Mouse (Mus musculus) MEL (cell line): ENCODE results near the gene Acnat2. TPM values are rescaled to one million over a fixed set of nuclear protein-coding genes. Genes with fewer than 3 reads are reported as not detected.
"Not testable (repeated sequence)": the region's sequence is repeated elsewhere in the genome, so short reads cannot be mapped to it uniquely, and the experiment has no call there.

ENCODE experiments used
- DNase-seq: peaks from one replicate; pipeline ENCODE4 v3.0.0; 2011; ENCODE audit warnings: low read depth, low spot score
- H3K27ac ChIP-seq: 2 replicates; pipeline ENCODE4 v1.5.1; 2012; ENCODE audit warnings: low read depth, mild to moderate bottlenecking, control low read depth, low read length, moderate library complexity; ENCODE audit not compliant: control insufficient read depth
- H3K27me3 ChIP-seq, 2 experiments: fragments of 150-350 bp in 1 of 2; sonication (generic) in 1 of 2; 2 replicates each; pipeline ENCODE4 v1.6.1; 2012; ENCODE audit warnings: low read length in 2 of 2, mild to moderate bottlenecking in 2 of 2, improper control_type of control experiment in 1 of 2, moderate library complexity in 1 of 2; ENCODE audit not compliant: insufficient read depth in 2 of 2, control insufficient read depth in 1 of 2
- H3K36me3 ChIP-seq, 2 experiments: 2 replicates each; pipeline ENCODE4 v1.6.1; 2012 to 2014; ENCODE audit warnings: low read length in 2 of 2, improper control_type of control experiment in 1 of 2, inconsistent platforms in 1 of 2, mild to moderate bottlenecking in 1 of 2; ENCODE audit not compliant: insufficient read depth in 2 of 2, control insufficient read depth in 1 of 2
- H3K4me1 ChIP-seq, 2 experiments: fragments of 150-350 bp in 1 of 2; sonication (generic) in 1 of 2; 2 replicates each; pipeline ENCODE4 v1.6.1; 2012; ENCODE audit warnings: low read length in 2 of 2, improper control_type of control experiment in 1 of 2, mild to moderate bottlenecking in 1 of 2; ENCODE audit not compliant: insufficient read depth in 2 of 2, control insufficient read depth in 1 of 2
- H3K4me3 ChIP-seq, 2 experiments: fragments of 150-350 bp in 1 of 2; sonication (generic) in 1 of 2; 2 replicates each; pipeline ENCODE4 v1.5.1; 2012; ENCODE audit warnings: low read depth in 2 of 2, low read length in 2 of 2, mild to moderate bottlenecking in 2 of 2, moderate library complexity in 2 of 2, control low read depth in 1 of 2, improper control_type of control experiment in 1 of 2; ENCODE audit not compliant: control insufficient read depth in 1 of 2, insufficient read depth in 1 of 2
- H3K79me2 ChIP-seq: 2 replicates; pipeline ENCODE4 v1.6.1; 2012; ENCODE audit warnings: mild to moderate bottlenecking, low read length, moderate library complexity; ENCODE audit not compliant: control insufficient read depth, poor library complexity, insufficient read depth
- H3K9ac ChIP-seq: 2 replicates; pipeline ENCODE4 v1.6.1; 2012; ENCODE audit warnings: low read depth, mild to moderate bottlenecking, control low read depth, low read length, moderate library complexity; ENCODE audit not compliant: control insufficient read depth, poor library complexity, severe bottlenecking
- H3K9me3 ChIP-seq: fragments of 150-350 bp; sonication (generic); replicated peaks from 2 replicates; pipeline ENCODE4 v1.6.1; 2012; ENCODE audit warnings: mild to moderate bottlenecking, low read length, improper control_type of control experiment, moderate library complexity; ENCODE audit not compliant: insufficient read depth
- BHLHE40 ChIP-seq: IDR thresholded peaks from 2 replicates; pipeline ENCODE4 v1.6.1; 2012; ENCODE audit warnings: low read depth, mild to moderate bottlenecking, inconsistent platforms, low read length, improper control_type of control experiment, borderline replicate concordance
- CHD2 ChIP-seq: IDR thresholded peaks from 2 replicates; pipeline ENCODE4 v1.6.1; 2011; ENCODE audit warnings: low read length, improper control_type of control experiment
- E2F4 ChIP-seq: IDR thresholded peaks from 2 replicates; pipeline ENCODE4 v1.6.1; 2011; ENCODE audit warnings: low read depth, low read length, improper control_type of control experiment, borderline replicate concordance
- ELF1 ChIP-seq: IDR thresholded peaks from 2 replicates; pipeline ENCODE4 v1.6.1; 2014; ENCODE audit warnings: low read depth, mild to moderate bottlenecking, inconsistent platforms, low read length, improper control_type of control experiment, moderate library complexity
- EP300 ChIP-seq, 2 experiments: IDR thresholded peaks; 2 replicates each; pipeline ENCODE4 v1.6.1; 2011; ENCODE audit warnings: improper control_type of control experiment in 2 of 2, low read length in 2 of 2, low read depth in 1 of 2, mild to moderate bottlenecking in 1 of 2
- KAT2A ChIP-seq: conservative IDR thresholded peaks from 2 replicates; pipeline ENCODE4 v1.6.1; 2012; ENCODE audit warnings: low read depth, low read length, improper control_type of control experiment, inconsistent platforms
- MAX ChIP-seq: IDR thresholded peaks from 2 replicates; pipeline ENCODE4 v1.6.1; 2011; ENCODE audit warnings: low read length, improper control_type of control experiment
- MAZ ChIP-seq: IDR thresholded peaks from 2 replicates; pipeline ENCODE4 v1.6.1; 2012; ENCODE audit warnings: low read depth, mild to moderate bottlenecking, inconsistent platforms, low read length, improper control_type of control experiment
- MXI1 ChIP-seq: IDR thresholded peaks from 2 replicates; pipeline ENCODE4 v1.6.1; 2011; ENCODE audit warnings: mild to moderate bottlenecking, low read depth, low read length, improper control_type of control experiment
- MYC ChIP-seq: IDR thresholded peaks from 2 replicates; pipeline ENCODE4 v1.6.1; 2011; ENCODE audit warnings: low read depth, mild to moderate bottlenecking, low read length, improper control_type of control experiment, moderate library complexity
- NRF1 ChIP-seq: IDR thresholded peaks from 2 replicates; pipeline ENCODE4 v1.6.1; 2014; ENCODE audit warnings: low read depth, mild to moderate bottlenecking, inconsistent platforms, low read length, improper control_type of control experiment, moderate library complexity; ENCODE audit not compliant: poor library complexity, insufficient read depth, severe bottlenecking
- POLR2AphosphoS5 ChIP-seq: IDR thresholded peaks from 2 replicates; pipeline ENCODE4 v1.6.1; 2012; ENCODE audit warnings: low read depth, borderline replicate concordance, mild to moderate bottlenecking, inconsistent platforms, low read length, moderate library complexity, mixed read lengths
- RAD21 ChIP-seq: IDR thresholded peaks from 2 replicates; pipeline ENCODE4 v1.6.1; 2011; ENCODE audit warnings: mild to moderate bottlenecking, low read depth, low read length, improper control_type of control experiment
- TCF12 ChIP-seq: IDR thresholded peaks from 2 replicates; pipeline ENCODE4 v1.6.1; 2014; ENCODE audit warnings: low read depth, mild to moderate bottlenecking, inconsistent platforms, low read length, improper control_type of control experiment, moderate library complexity
- UBTF ChIP-seq: IDR thresholded peaks from 2 replicates; pipeline ENCODE4 v1.6.1; 2012; ENCODE audit warnings: low read depth, mild to moderate bottlenecking, inconsistent platforms, low read length, improper control_type of control experiment, moderate library complexity, borderline replicate concordance; ENCODE audit not compliant: insufficient read depth
- ZNF384 ChIP-seq: IDR thresholded peaks from 2 replicates; pipeline ENCODE4 v1.6.1; 2012; ENCODE audit warnings: low read depth, mild to moderate bottlenecking, inconsistent platforms, low read length, improper control_type of control experiment
- polyA plus RNA-seq, 2 experiments: library from polyadenylated mRNA; stranded (reverse) in 1 of 2; unstranded in 1 of 2; fragments of >175 nt in 1 of 2; fragments of >200 nt in 1 of 2; gene quantifications; 2 replicates each; pipeline versions ENCODE4 v1.2.1 to v1.2.4; 2012; ENCODE audit warnings: low replicate concordance in 2 of 2, low read depth in 1 of 2; ENCODE audit not compliant: insufficient read length in 2 of 2, insufficient read depth in 1 of 2, missing spikeins in 1 of 2
- total RNA-seq: library from RNA; depleted of rRNA; stranded (reverse); fragments of 300-350 nt; gene quantifications from 2 replicates; pipeline ENCODE4 v1.2.3, GENCODE M21; 2012

Gene Acnat2
- total and polyA plus RNA-seq, 3 experiments = not detected

DNA sequence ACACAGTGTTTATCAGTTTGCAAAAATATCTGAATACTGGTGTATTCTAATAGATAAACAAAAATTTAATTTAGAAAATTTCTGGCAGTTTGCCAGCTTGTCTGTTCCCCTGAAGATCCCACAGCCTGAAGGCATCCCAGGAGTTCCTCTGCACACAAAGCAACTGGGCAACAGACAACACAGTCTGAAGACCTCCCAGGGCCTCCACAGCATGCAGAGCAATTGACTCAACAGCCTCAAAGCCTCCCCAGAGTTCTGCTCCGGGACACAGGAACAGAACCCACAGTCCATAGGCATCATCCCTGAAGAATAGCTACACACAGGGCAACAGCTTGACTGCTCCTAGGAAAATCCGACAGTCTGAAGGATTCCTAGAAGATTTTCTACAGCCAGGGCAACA is 59.3 kb downstream of the Acnat2 start:
- Histone ChIP-seq H3K9ac (no peak overlapping the region), H3K4me3 (no peak overlapping the region), H3K27ac (no peak overlapping the region), H3K36me3 (no peaks in the 10 kb centered on the region), H3K4me1 (no peaks in the 10 kb centered on the region), H3K9me3 (no peaks in the 10 kb centered on the region), H3K79me2 (no peaks in the 10 kb centered on the region), H3K27me3 (no peaks in the 10 kb centered on the region)
- DNase-seq = no peak
- TF ChIP-seq MAX (no peak), TCF12 (no peak), ELF1 (no peak), ZNF384 (no peak), MAZ (no peak), POLR2AphosphoS5 (no peak), CHD2 (no peak), NRF1 (no peak), BHLHE40 (no peak), RAD21 (no peak), UBTF (no peak), KAT2A (no peak), MYC (no peak), MXI1 (no peak), E2F4 (no peak), EP300 (IDR thresholded peaks at IDR 0.05; ENCODE audit: low read depth in 1 of 2, low read length in 2 of 2) (no peak)

DNA sequence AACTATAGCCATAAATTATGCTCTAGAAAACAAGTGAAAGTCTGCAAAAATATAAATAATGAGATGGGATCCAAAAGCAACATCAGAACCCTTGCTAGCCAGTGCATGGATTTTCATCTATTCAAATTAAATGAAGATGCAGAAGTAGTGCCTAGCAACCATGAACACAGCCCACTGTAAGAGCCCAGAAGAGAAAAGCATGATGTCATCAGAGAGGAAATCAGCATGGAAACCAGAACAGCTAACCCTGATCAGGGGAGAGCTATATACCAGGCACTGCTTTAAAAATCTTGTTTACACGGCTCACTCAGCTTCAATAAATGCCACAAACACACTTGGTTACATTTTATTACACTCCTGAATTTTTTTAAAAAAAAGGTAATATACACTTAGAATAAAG is 60.0 kb downstream of the Acnat2 start:
- not testable (repeated sequence) for H3K36me3 ChIP-seq, H3K9ac ChIP-seq, DNase-seq, H3K9me3 ChIP-seq, H3K4me3 ChIP-seq, H3K27ac ChIP-seq, H3K4me1 ChIP-seq, H3K79me2 ChIP-seq, H3K27me3 ChIP-seq

DNA sequence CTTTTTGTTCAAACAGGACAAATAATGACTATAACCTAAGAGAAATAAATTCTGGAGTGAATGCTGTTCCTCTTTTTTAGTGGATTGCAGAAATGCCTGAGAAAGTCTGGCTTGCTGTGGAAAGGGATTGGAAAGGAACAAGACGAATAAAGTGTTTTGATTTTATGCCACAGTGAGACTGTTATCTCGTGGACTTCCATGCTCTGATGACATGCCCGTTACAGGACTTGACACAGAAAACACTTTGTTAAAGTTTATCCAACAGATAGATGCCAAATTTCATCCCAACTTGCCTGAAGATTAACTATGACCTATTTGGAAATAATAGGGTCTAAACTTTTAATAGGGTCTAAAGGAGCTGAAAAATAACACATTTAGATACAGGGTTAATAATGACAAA is 67.9 kb downstream of the Acnat2 start:
- not testable (repeated sequence) for DNase-seq, H3K9me3 ChIP-seq, H3K4me3 ChIP-seq, H3K9ac ChIP-seq, H3K36me3 ChIP-seq, H3K27ac ChIP-seq, H3K79me2 ChIP-seq, H3K4me1 ChIP-seq, H3K27me3 ChIP-seq

DNA sequence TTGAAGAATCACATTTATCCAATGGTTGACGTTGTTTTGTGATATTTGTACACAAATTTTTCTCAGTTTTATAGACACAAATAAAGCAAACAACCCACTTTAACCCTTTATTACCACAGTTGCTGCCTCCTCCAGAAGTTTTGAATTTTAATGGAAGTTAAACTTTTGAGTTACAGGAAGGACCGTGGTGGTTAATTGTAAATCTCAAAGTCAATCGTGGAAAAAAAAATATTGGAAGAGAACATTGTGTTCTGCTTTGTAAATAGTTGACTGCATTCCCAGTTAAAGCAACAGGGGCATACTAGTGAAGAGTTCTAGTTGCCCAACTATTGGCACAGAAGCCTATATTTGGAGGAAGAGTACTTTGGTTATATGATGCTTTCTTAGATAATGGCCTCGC is 70.0 kb downstream of the Acnat2 start:
- not testable (repeated sequence) for H3K9ac ChIP-seq, H3K9me3 ChIP-seq, H3K79me2 ChIP-seq, H3K27me3 ChIP-seq, DNase-seq, H3K36me3 ChIP-seq, H3K4me3 ChIP-seq, H3K4me1 ChIP-seq, H3K27ac ChIP-seq
